Mouse (Mus musculus) forelimb bud, embryonic 11.5 days (tissue): ENCODE measurements around the gene Lexm.

Source experiments
- DNase-seq: peaks from one replicate; pipeline ENCODE4 v3.0.0-alpha.2; 2012; ENCODE audit warnings: low read depth, low spot score

Gene Lexm

DNA sequence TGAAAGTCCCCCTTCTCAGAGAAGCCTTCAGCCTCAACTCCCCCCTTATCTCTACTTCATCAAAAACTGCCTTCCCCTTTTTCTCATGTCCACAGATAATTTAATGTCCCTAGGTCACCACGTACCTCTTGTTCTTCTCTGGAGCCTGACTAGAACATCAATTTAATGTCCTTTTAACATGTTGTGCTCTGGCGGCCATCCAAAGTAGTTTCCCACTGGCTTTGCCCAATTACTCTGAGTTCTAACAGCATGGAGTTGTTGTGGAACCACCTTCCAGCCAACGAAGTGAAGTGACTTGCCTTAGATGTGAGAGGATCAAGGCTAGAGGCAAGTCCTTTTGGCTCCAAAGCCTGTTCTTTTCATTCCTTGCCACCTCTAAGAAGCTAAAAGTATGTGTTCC is 75.5 kb downstream of the Lexm start:
- DNase-seq, result no peak
